Mouse (Mus musculus) hindlimb bud, embryonic 11.5 days (tissue): ENCODE results near the gene Sympk.

ENCODE experiments used
- DNase-seq: peaks from one replicate; pipeline ENCODE4 v3.0.0-alpha.2; 2012; ENCODE audit warnings: low read depth, low spot score; ENCODE audit errors: extremely low spot score

Gene Sympk

DNA sequence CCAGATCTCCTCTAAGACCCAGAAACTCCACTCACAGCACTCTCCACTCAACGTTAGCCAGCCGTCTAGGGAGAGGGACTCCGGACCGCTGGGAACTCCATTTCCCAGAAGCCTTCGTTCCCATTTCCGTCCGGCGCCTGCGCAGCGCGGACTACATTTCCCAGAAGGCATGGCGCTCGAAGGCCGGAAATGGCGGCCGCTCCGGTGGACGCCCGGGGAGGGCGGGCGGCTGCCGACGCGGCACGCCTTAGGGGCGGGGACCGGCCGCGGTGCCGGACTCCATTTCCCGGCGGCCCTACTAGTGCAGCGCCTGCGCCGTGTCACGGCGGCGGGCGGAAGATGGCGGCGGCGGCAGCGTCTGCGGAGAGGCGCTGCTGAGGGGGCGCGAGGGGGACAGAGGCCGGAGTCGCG lies at the start of gene Sympk:
Gene Sympk (plus strand): TSS at position 282 of the 411 bp plus-strand sequence.
- peak; percentile 79 for DNase-seq

DNA sequence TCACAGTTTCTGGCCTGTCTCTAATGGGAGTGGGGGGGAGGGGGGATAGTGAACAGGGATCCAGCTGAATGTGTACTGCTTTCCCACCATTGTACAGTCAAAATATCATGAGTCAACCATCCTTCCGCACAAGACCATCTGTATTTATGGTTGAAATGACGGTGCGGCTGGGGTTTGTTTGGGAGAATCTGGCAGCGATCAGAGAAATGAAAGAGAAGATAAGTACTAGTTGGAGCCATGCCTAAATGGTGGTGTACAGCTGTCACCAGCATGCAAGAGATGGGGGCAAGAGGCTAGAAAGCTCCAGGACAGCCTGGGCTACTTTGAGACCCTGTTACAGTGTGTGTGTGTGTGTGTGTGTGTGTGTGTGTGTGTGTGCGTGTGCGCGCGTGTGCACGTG lies 45.8 kb upstream of the Sympk start:
- no peak for DNase-seq

DNA sequence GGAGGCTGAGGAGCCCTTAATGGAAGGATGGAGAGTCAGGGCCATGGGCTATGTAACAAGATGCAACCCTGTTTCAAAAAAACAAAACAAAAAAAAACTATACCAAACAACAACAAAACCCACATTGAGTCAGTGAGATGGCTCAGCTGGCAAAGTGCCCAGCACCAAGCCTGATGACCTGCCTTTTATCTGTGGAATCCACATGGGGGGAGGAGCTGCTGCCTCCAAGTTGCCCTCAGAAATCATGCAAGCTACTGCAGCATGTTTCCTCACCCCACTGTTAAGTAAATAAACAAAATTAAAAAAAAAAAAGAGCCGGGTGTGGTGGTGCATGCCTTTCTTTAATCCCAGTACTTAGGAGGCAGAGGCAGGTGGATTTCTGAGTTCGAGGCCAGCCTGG lies 37.7 kb upstream of the Sympk start:
- DNase-seq, result no peak

- DNase-seq, result no peak
Observed at GRCm38 (mm10) chr7:18987100-18987499, 37.1 kb upstream of the Sympk start, which contains the start of gene Nanos2. Gene Nanos2, plus strand, starts transcription at chr7:18987400.

DNA sequence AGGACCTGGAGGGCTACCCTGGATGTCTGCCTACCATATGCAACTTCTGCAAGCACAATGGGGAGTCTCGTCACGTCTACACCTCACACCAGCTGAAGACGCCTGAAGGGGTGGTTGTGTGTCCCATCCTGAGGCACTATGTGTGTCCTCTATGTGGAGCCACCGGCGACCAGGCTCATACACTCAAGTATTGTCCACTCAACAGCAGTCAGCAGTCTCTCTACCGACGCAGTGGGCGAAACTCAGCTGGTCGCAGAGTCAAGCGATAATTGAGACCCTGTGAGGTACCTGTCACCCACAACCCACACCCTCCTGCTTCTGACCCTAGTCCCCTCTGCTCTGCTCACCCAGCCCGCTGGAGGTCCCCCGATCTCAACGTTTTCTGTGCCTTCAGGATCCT lies 36.4 kb upstream of the Sympk start:
- DNase-seq, result no peak

DNA sequence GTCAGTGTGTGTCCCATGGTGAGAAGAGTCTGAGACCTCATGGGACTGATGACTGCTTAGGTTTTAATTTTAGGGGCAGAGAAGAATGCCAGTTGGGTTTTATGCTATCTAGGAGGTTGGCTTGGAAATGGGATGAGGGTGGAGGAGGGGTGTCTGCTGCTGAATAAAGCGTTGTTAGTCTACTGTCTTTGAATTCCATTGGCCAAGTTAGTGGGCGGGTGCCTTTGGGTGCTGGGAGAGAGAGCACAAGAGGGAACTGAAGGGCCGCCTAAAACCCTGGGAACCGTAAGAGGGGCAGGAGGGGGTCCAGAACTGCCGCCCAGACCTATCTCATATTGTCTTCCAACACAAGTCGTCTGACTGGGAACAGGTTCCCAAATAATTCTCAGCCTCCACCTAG lies 35.4 kb upstream of the Sympk start:
- no peak for DNase-seq

- no peak for DNase-seq
Observed at GRCm38 (mm10) chr7:18989995-18990394, 34.2 kb upstream of the Sympk start.

GRCm38 (mm10) chr7:18990601-18991295 lies 33.4 kb upstream of the Sympk start, which contains the start of gene Mypop:
Gene Mypop, plus strand, starts transcription at chr7:18991245.
- peak; percentile 100 for DNase-seq

DNA sequence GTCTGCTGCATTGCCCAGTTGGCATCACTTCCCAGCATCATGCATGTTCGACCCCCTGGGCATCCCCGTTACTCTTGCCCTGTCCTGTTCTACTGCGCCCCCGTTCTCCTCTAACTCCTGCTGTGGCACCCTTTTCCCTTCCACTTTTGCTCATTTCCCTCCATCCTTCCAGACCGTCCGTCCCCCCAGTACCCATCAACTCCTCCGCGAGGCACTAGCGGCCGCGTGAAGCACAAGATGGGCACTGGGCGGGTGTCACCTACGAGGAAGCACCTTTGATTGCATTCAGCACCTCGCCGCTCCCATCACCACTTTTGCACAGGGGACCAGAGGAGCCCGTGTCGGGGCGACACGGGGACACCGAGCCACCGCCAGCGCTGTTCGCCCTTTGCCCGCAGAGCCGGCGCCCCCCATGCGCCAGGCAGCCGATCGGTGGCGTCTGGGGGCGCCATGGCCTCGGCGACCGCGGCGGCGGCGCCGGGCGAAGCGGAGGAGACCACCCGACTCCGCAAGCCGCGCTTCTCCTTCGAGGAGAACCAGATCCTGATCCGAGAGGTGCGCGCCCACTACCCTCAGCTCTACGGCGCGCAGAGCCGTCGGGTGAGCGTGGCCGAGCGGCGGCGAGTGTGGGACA lies 32.4 kb upstream of the Sympk start:
- DNase-seq, result no peak

DNA sequence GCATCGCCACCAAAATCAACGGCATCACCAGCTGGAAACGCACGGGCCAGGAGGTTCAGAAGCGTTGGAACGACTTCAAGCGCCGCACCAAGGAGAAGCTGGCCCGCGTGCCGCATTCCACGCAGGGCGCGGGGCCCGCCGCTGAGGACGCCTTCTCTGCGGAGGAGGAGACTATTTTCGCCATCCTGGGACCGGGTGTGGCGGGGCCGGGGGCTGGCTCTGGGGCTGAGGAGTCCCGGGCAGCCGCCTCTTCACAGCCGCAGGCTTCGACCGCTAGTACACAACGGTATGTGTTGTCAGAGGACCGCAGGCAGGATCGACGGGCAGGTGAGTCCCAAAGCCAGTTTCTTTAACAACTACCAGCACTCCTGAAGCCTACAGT lies 31.9 kb upstream of the Sympk start:
- DNase-seq, result no peak

DNA sequence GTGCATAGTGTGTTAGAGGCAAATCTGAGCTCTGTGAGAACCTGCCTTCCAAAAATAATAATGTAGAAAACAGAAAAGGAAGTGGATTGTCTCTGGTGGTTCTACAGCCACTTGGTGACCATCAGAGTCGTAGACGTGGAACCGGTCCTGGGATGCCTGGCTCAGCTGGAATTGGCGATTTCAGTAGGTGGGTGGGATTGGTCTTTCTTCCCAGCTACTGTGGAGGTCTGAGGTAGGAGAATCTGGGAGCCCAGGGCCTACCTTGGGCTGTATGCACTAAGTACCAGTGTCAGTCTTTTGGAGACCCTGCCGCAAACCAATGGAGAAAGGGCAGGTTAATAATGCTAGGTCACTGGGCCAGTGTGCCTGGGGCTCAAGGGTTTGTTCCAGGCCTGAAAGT lies 31.1 kb upstream of the Sympk start:
- no peak for DNase-seq

DNA sequence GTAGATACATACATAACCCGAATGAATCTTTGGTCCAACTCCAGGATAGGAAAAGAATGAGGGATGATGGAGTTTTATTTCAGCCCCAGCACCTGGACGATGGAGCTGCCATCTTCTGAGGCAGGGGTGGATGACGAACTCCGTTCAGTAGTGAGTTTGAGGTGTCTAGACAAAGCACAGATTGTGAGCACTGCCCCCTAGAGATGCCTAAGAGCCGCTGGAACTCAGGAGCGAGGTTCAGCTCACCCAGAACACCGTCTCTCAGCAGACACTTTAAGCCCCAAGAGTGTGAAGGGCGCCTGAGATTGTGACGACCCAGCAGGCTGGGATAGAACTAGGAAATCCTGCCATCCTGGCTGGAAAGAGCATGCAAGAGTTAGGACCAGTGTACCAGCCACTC lies 25.3 kb upstream of the Sympk start:
- no peak for DNase-seq

DNA sequence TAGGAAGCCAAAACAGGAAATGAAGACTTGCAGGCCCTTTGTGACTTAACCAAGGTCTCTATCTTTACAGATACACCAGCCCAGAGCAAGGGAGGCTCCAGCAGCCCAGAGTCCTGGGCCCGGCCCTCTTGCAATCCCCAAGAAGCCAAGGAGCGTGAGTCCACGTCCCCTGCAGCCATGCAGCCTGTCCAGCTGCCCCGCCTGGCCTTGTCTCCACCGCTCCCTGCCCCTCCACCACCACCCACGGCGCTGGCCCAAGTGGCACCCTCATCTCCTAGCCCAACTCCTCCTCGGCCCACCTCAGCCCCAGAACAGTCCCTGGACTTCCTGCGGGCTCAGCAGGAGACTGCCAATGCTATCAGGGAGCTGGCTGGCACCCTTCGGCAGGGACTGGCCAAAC lies 23.8 kb upstream of the Sympk start:
- DNase-seq, result no peak

GRCm38 (mm10) chr7:19001066-19001806 lies 22.9 kb upstream of the Sympk start:
- DNase-seq, result no peak

- no peak for DNase-seq
Observed at GRCm38 (mm10) chr7:19001807-19002085, 22.4 kb upstream of the Sympk start.

DNA sequence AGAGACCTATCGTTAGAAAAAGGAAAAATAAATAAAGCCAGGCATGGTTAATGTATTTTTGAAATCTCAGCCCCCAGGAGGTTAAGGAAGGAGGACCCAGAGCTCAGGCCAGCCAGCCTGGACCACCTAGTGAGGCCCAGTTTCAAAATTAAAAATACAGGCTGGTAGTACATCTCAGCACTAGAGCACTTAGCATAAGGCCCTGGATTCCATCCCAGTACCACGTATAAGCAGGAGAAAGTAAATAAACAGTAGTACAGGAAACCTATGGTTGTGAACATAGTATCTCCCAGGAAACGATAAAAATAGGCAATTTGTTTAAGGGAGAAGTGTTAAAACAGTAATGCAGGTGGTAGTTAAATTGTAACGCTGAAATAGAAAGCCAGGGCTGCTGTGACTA lies 22.1 kb upstream of the Sympk start:
- no peak for DNase-seq

DNA sequence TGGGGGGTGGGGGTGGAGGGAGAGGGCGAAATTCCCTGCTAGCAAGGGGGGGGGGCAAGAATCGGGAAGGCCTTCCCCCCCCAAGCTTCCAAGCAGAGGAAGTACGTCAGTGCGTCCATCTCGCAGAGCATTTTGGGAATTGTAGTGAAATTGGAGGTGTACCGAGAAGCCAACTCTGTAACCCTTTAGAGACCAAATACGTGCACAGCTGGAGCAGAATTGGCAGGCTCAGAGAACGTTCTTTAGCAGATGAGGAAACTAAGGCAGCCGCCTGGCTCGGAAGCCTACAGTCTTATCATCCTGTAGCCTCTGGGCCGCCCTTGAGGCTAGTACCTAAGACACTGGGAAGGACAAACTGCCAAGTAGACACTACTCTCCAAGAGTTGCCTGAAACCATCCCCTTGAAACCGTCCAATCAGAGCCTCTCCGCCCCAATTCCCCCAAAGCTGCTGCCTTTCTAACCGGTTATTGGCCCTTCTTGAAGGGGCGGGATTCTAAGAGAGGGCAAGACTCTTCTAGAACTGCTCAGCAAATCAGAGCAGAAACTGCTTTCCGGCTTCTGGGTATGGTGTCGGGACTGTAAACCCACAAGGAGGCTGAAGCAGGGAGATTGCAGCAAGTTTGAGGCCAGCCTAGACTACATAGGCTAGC lies 21.2 kb upstream of the Sympk start:
- DNase-seq, result peak; percentile 81

DNA sequence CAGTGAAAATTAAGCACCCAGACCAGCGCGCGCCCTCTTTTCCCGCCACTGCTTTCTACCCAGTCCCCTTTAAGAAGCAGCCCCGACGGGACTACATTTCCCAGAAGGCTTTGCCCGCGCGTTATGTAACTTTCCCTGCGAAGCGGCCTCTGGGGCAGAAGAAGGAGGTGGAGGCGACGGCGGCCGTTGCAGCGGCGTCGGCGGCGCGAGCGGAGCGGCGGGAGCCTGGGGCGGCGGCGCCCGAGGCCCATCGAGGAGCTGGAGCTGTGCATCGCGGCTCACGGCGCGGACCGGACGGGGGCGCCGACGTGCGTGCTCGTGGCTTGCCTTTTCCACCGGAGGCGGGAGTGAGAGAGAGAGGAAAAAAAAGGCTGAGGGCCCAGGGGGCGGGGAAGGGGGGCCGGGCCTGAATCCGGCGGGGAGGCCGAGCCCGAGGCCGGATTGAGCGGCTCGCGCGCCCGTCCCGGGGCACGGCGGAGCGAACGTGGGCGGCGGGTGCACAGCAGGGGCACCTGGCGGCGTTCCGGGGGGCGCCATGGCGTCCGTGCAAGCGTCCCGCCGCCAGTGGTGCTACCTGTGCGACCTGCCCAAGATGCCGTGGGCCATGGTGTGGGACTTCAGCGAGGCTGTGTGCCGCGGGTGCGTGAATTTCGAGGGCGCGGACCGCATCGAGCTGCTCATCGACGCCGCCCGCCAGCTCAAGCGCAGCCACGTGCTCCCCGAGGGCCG lies 20.1 kb upstream of the Sympk start, which contains the start of gene Irf2bp1:
Gene Irf2bp1 (plus strand): TSS at position 143 of the 729 bp plus-strand sequence.
- peak; percentile 81 for DNase-seq

GRCm38 (mm10) chr7:19004631-19005079 lies 19.5 kb upstream of the Sympk start:
- DNase-seq, result no peak

DNA sequence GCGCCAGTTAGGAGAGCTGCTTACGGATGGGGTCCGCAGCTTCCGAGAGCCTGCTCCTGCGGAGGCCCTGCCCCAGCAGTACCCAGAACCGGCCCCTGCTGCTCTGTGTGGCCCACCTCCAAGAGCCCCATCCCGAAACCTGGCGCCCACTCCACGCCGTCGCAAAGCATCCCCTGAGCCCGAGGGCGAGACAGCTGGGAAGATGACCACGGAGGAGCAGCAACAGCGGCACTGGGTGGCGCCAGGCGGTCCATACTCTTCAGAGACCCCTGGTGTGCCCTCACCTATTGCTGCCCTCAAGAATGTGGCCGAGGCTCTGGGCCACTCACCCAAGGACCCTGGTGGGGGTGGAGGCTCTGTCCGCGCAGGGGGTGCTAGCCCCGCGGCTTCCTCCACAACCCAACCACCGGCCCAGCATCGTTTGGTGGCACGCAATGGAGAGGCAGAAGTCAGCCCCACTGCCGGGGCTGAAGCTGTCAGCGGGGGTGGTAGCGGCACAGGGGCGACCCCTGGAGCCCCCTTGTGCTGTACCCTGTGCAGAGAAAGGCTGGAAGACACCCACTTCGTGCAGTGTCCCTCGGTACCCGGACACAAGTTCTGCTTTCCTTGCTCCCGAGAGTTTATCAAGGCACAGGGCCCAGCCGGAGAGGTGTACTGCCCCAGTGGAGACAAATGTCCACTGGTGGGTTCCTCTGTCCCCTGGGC lies 18.6 kb upstream of the Sympk start:
- DNase-seq, result no peak
